Mouse (Mus musculus): ENCODE measurements at regions not wholly inside any gene's neighbourhood (a gene's known extent, or its start where the extent isn't known, plus 50 kb on each side); places are given as distances from the start of the nearest gene placed in this dataset.

- Histone ChIP-seq H3K4me2 (replicated peaks; ENCODE audit: low read depth, low read length, severe bottlenecking) (no peak overlapping the region), H3K4me3 (replicated peaks; ENCODE audit: low read length) (no peak overlapping the region), H3K9me3 (ENCODE audit: control insufficient read depth, low read length) (no peaks in the 10 kb centered on the region), H3K4me1 (ENCODE audit: control insufficient read depth, insufficient read depth, low read length) (no peaks in the 10 kb centered on the region), H3K27me3 (ENCODE audit: control insufficient read depth, insufficient read depth, low read length) (no peaks in the 10 kb centered on the region), H3K36me3 (ENCODE audit: control insufficient read depth, insufficient read depth, low read length) (no peaks in the 10 kb centered on the region), H3K9ac (ENCODE audit: low read depth, low read length, severe bottlenecking) (no peak overlapping the region), H3K27ac (replicated peaks; ENCODE audit: low read depth, low read length) (no peak overlapping the region)
- ATAC-seq (ENCODE audit: low FRiP score, low read depth): no peak
- TF ChIP-seq POLR2A (IDR thresholded peaks at IDR 0.05; ENCODE audit: borderline replicate concordance, extremely low read depth, insufficient read depth, insufficient read length): no peak
- no peak for DNase-seq (ENCODE audit: low spot score)
- WGBS: 92% methylated on average over 4 of the region's 4 CpGs
These were observed 49.8 kb upstream of the Dusp10 start for GRCm38 (mm10) chr1:183963286-183963685.
